Mouse (Mus musculus): Measurements from ENCODE around the gene Abca6.

Gene Abca6

GRCm38 (mm10) chr11:110196561-110197306 lies 54.8 kb downstream of the Abca6 start:
- no peak for DNase-seq (ENCODE audit: low read depth, low spot score)

GRCm38 (mm10) chr11:110195310-110195709 lies 56.3 kb downstream of the Abca6 start:
- no peak for DNase-seq (ENCODE audit: low read depth, low spot score)

GRCm38 (mm10) chr11:110171212-110171611 lies 80.4 kb downstream of the Abca6 start:
- peak; percentile 80 for DNase-seq (ENCODE audit: low read depth, low spot score)

GRCm38 (mm10) chr11:110167459-110168251 lies 83.9 kb downstream of the Abca6 start, which contains the start of gene Abca9:
TSS of gene Abca9 (minus strand) at chr11:110168196.
- no peak for DNase-seq (ENCODE audit: low read depth, low spot score)

GRCm38 (mm10) chr11:110165822-110166221 lies 85.8 kb downstream of the Abca6 start:
- DNase-seq (ENCODE audit: low read depth, low spot score) = no peak

- DNase-seq (ENCODE audit: low read depth, low spot score) = no peak
Measured at GRCm38 (mm10) chr11:110165409-110165808, 86.2 kb downstream of the Abca6 start.

GRCm38 (mm10) chr11:110157059-110157458 lies 94.5 kb downstream of the Abca6 start:
- DNase-seq (ENCODE audit: low read depth, low spot score) = no peak

- no peak for DNase-seq (ENCODE audit: low read depth, low spot score)
Measured at GRCm38 (mm10) chr11:110155985-110156384, 95.6 kb downstream of the Abca6 start.

GRCm38 (mm10) chr11:110147640-110148039 lies 103.9 kb downstream of the Abca6 start:
- DNase-seq (ENCODE audit: low read depth, low spot score) = no peak

- no peak for DNase-seq (ENCODE audit: low read depth, low spot score)
Measured at GRCm38 (mm10) chr11:110145421-110145820, 106.2 kb downstream of the Abca6 start.

- no peak for DNase-seq (ENCODE audit: low read depth, low spot score)
Measured at GRCm38 (mm10) chr11:110130760-110131159, 120.8 kb downstream of the Abca6 start.

Measured in R1 (cell line).